Mouse (Mus musculus): ENCODE measurements at regions not wholly inside any gene's neighbourhood (a gene's known extent, or its start where the extent isn't known, plus 50 kb on each side); places are given as distances from the start of the nearest gene placed in this dataset.

DNA sequence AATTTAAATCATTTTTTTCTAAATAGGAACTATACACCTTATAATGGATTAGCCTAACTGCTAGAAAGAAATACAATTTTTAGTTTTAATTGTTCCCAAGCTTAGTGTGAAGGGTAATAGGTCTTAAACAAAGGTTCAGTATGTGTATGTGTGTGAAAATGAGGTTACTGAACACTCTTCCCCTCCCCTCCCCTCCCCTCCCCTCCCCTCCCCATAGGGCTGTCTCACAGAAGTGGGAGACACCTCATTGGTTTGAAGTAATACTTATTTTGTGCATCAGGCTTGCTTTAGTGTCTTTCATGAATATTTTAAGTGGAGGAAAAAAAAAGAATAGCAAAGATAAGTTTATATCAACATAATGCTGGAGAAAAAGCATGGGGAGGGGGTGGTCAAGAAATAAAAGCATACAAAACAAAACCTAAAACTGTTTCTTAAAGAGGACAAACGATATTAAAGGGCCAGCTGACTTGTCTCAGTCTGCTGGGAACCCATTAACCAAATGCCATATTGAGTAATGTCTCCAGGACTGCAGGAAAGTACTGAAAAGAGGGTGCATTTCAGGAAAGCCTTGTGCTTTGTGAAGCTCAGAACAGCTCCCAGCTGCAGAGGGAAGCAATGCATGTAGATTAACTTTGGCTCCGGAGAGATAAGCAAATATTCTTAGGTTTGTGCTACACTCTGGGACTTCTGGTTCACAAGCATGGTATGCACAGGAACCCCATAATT, 59.2 kb downstream of the Csl start:
- H3K27me3 ChIP-seq (ENCODE audit: control insufficient read depth in 1 of 2, insufficient read depth in 2 of 2, low read length in 2 of 2) = no peaks in the 10 kb centered on the region
- no peak overlapping the region for H3K27ac ChIP-seq (ENCODE audit: control insufficient read depth, low read depth, low read length)
- no peak for DNase-seq (ENCODE audit: low read depth, low spot score)
- H3K4me3 ChIP-seq (ENCODE audit: control insufficient read depth in 1 of 2, insufficient read depth in 1 of 2, low read depth in 2 of 2, low read length in 2 of 2) = no peak overlapping the region
- H3K36me3 ChIP-seq (ENCODE audit: control insufficient read depth in 1 of 2, insufficient read depth in 2 of 2, low read length in 2 of 2) = no peaks in the 10 kb centered on the region
- no peaks in the 10 kb centered on the region for H3K9me3 ChIP-seq (replicated peaks; ENCODE audit: insufficient read depth, low read length)
- TF ChIP-seq POLR2AphosphoS5 (IDR thresholded peaks at IDR 0.05; ENCODE audit: borderline replicate concordance, low read depth, low read length) = no peak
- no peak for TF ChIP-seq BHLHE40 (IDR thresholded peaks at IDR 0.05; ENCODE audit: borderline replicate concordance, low read depth, low read length)
- TF ChIP-seq KAT2A (conservative IDR thresholded peaks at IDR 0.05; ENCODE audit: low read depth, low read length) = no peak
- no peak for TF ChIP-seq MEF2A (IDR thresholded peaks at IDR 0.05; ENCODE audit: extremely low read depth, insufficient replicate concordance, low read depth, low read length, poor library complexity, severe bottlenecking)
- no peak for TF ChIP-seq ZC3H11A (IDR thresholded peaks at IDR 0.05; ENCODE audit: low read depth, low read length)
- TF ChIP-seq HCFC1 (IDR thresholded peaks at IDR 0.05; ENCODE audit: low read depth, low read length) = no peak
- no peak overlapping the region for H3K9ac ChIP-seq (ENCODE audit: control insufficient read depth, low read depth, low read length, poor library complexity, severe bottlenecking)
- H3K79me2 ChIP-seq (ENCODE audit: control insufficient read depth, insufficient read depth, low read length, poor library complexity) = no peaks in the 10 kb centered on the region
- H3K4me1 ChIP-seq (ENCODE audit: control insufficient read depth in 1 of 2, insufficient read depth in 2 of 2, low read length in 2 of 2) = no peaks in the 10 kb centered on the region

Data from MEL (cell line).